Mouse (Mus musculus) layer of hippocampus, adult 9-11 months (tissue): ENCODE measurements around the gene Ak5.
A peak's percentile ranks its signal among the peaks of the same experiment; 100 is the strongest.
"Not testable (repeated sequence)": the region's sequence is repeated elsewhere in the genome, so short reads cannot be mapped to it uniquely, and the experiment has no call there.

Experiments used
- DNase-seq: peaks from one replicate; pipeline ENCODE4 v3.0.0; 2022

Ak5 gene

DNA sequence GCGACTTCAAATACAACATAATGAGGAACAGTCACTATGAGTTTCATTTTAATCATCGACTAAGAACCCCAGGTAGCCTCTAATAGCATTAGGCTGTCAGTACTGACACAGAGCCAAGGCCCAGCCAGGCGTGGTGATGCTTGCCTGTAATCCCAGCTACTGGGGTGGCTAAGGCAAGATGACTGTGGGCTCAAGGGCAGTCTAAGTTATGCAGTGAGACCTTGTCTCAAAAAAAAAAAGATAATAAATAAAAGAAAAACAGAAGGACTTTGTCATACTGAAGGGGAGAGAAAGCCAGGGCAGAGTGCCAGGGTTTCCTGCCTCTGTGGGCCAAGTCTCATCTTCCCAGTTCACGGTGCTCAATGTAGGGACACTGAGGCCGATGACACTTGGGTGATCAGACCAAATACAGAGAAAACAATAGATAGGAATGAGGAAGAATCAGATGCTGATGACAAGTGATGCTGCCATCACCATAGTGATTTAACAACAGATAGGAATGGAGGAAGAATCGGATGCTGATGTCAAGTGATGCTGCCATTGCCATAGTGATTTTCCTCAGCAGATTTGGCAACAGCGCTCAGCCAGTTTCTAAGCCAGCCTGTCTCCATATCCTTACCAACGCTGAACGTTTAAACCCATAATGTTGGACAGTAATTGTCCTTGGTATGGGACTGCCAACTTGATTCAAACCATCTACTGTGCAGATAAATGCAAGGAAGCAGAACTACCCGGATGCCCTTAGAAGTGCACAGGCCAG lies 42.9 kb downstream of the Ak5 start:
- peak; percentile 68 for DNase-seq

- DNase-seq, result no peak
These were observed 47.6 kb downstream of the Ak5 start for GRCm38 (mm10) chr3:152620534-152620933.

DNA sequence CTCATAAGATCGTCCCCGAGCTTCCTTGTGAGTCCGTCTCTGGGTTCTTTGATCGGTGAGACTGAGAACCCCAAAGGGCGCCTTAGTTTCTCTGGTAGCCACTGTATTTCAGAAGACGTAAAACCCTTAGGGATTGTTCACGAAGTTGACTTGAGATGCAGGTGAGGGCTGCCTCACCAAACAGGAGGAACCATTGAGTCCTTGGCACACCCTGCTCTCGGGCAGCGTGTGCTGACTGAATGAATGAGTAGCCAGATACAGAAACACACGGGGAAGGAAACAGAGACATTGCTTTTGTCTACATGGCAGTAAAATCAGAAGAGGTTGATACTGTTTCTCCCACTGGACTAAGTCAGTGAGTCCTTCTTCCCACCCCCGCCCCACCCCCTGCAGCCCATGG lies 48.1 kb downstream of the Ak5 start:
- DNase-seq, result no peak

DNA sequence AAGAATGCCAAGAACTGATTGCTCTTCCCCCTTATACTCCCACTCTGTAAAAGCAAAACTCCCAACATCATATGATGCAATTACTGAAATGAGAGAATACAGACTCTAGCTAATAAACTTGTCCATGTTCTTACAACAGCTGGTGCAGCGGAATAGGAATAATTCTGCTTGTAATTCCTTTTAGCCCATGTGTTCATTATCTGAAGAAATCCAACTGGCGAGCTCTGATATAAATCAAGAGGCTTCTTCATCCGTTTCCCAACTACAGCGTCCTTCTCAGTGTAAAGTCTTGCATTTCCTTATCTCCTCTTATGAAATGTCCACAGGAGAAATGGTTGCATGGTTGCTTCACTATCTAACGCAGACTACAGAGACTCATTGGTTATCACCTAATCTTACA lies 59.1 kb downstream of the Ak5 start:
- DNase-seq, result no peak

- peak; percentile 80 for DNase-seq
These were observed 62.3 kb downstream of the Ak5 start for GRCm38 (mm10) chr3:152605849-152606248.

DNA sequence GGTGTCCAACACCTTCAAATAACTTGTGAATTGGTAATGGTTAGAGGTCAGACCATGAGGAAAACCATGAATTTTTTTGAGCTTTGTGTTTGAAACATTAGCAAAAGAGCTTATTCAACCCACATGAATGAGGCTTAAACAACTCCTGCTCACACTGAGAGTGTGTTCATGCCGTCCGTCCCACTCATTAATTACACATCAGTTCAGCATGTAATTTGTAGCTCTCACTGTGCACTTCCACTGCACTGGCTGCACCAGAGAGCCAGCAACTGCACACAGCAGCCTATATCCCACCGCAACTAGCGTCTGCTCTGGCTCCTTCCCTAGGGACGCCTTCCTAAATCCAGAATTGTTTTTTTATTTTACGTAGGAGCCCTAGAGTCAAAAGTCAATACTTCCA lies 68.5 kb downstream of the Ak5 start:
- no peak for DNase-seq

DNA sequence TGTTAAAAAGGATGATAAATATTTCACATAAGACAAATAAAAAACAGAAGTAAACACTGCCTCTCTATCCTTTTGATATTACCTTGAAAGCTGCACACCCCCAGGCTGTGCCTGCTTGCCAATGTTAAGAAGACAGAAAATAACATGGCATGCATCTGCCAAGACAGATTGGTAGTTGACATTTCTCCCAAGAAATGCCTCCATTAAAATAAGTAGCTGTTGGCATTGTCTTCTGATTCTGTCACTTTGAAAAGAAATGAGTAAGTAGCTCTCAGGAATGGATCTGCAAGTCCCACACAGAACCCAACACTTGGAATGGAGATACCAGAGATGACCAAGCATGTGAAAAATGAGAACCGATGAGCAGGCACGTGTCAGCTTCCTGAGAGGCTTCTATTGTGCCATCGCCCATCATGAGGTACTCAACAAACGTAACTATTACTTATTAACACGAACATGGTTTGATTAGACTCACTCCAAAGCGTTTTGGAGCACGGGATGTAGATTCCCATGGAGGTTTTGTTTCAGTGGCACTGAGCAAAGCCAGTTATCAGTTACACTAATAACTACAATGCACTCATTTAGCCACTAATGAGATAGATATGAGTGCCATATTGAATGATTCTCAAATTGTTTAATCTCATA lies 71.6 kb downstream of the Ak5 start:
- DNase-seq, result peak; percentile 51

DNA sequence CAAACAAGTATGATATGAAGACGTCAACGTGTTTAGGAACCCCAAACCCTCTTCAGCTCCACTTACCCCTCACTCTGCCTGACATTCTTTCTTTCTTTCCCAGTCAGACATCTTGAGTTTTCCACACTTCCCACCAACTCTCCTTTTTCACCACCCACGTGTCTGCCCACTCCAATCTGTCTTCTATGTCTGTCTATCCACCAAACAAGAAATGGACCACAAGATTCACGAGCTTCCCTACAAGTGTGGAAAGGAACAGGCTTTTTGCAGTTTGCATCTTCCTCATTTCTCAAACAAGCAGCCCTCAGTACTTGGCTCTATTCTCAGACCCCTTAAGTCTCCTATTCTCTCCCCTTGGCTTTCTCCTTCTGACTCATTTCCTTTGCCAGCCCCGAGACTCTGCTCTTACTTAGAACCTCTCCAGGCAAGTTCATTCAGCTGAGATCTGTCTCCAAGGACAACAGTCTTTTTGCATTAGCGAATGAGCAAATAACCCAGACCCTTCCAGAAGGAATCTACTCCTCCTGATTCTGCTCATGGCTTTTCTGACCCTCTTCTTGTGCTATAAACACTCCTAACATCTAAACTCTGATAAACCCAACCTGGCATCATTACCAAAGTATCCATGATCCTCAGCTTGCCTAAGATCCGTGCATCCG lies 75.3 kb downstream of the Ak5 start:
- peak; percentile 58 for DNase-seq

GRCm38 (mm10) chr3:152590491-152590890 lies 77.7 kb downstream of the Ak5 start:
- DNase-seq, result no peak

DNA sequence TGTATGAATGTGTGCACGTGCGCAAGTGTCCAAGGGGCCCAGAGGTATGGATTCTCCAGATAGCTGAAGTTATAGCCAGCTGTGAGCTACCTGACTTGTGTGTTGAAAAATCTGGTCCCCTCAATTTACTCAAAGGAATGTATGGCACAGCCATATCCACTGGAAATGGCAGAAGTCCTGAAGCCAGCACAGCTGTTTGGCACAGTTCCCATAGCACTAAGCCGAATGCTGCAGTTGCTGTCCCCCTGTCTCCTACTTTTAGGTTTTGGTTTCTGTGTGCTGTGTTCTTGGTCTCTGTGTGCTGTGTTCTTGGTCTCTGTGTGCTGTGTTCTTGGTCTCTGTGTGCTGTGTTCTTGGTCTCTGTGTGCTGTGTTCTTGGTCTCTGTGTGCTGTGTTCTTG lies 79.1 kb downstream of the Ak5 start:
- not testable (repeated sequence) for DNase-seq

DNA sequence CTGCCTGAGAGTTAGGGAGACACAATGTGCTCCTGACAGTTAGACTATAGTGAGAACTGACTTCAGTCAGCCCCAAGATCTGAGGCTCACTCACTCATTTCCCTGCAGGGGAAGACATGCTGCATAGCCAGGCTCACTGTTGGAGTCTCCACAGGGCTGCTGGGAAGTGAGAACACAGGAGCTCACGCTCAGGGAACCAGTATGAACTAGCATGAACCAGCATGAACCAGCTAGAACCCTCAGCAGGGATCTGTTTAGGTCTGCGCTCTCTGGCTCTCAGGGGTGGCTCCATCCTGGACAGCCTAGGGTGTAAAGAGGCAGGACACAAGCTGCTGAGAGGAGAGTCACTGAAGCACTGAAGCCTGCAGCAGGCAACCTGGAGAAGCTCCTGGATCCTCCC lies 81.2 kb downstream of the Ak5 start:
- DNase-seq, result no peak

GRCm38 (mm10) chr3:152586191-152586590 lies 82.0 kb downstream of the Ak5 start:
- DNase-seq, result no peak

DNA sequence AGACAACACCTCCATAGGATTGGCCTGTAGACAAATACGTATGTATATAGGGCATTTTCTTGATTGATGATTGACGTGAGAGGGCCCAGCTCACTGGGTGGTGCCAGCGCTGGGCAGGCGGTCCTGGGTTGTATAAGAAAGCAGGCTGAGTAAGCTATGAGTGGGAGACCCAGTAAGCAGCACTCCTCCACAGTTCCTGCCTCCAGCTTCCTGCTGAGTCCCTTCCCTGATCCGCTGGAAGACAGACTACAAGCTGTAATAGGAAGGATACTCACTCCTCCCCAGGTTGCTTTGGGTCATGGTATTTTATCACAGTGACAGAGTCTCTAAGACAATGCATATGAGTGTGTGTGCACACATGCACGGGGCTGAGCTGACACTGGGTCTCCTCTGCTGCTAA lies 82.6 kb downstream of the Ak5 start:
- no peak for DNase-seq

- no peak for DNase-seq
These were observed 85.1 kb downstream of the Ak5 start for GRCm38 (mm10) chr3:152583033-152583432.

DNA sequence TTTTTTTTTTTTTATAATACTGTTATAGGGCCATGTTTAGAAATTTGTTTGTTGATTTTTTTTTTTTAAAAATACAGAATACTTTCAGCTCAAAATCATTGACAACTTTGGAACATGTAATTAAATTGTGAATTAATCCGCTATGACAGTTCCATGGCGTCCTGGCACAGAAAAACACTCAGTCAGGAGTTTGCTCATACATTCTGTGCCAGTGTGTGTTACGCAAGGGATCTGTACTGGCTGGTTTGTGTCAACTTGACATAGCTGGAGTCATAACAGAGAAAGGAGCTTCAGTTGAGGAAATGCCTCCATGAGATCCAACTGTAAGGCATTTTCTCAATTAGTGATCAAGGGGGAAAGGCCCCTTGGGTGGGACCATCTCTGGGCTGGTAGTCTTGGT lies 86.3 kb downstream of the Ak5 start:
- not testable (repeated sequence) for DNase-seq

GRCm38 (mm10) chr3:152579984-152580591 lies 88.1 kb downstream of the Ak5 start:
- DNase-seq, result no peak

DNA sequence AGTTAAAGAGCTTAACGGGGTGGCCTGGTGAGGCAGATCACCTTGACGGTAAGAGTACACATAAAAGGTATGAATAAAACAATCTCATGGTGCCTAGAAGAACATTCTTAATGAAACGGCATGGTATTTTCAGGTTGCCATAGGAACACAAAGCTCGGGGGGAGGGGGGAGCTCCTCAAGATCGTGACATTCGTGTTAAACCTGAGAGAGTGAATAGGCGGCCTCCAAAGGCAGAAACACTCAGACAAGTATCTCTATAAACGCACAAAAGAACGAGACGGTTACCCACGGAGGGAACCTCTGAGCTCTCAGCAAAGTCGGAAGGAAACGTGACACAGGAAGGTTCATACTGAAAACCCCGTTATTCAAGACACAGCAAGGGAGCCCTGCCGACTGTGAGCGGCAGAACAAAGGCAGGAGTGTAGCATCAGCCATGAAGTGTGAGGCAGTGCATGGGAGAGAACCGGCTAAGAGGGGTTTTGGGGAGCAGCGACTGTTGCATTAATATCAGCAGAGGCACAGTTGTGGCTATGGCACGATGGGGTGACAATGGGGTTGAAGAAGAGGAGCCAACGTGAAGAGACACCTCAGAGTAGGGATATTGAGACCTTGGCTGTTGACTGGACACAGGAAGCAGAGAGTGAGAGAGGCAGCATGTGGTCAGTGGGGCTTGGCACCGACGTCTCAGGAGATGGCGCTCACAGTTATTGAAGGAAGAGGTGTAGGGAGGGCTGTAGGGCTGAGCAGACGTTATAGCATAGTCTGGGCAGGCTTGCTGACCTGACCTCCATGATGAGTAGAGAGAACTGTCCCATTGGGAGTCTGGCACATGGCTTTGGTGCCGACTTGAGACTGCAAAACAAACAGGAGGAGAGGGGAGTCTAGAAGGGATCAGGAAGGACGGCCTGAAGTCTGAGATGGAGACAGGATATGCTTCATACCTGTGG lies 89.6 kb downstream of the Ak5 start:
- no peak for DNase-seq

DNA sequence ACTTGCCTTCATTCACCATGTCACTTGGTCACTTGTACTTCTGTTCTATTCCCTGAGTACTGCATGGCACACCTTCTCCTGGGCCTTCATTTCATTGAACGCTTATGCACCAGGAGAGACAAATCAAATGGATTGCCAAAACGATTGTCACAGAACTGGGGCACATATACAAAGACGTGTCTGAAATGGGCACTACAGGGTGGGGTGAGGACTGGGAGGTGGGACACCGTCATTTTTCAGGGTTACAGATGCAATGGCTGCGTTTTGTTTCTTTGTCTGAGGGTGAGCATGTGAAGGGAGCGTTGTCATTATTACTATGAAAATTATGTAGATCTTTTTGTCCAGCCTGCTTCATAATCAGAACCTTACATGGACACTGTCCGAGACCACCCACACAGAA lies 90.4 kb downstream of the Ak5 start:
- no peak for DNase-seq

DNA sequence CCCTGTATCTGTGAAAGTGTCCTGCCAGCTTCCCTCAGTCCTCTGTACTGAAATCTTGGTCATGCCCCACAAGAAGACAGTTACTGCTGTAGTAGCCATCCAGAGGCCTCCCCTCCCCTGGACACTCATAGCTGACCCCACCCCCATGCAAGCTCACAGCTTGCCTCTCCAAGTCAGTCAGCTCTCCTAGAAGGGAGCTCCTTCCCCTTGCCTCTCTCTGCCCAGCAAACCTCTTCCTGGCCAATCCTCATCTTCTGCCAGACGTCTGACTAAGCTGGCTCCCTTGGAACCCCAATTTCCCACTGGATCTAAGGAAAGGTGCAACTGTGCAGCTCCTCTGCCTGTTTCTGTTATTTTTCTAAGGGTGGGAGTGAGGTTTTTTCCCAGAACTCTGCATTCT lies 90.9 kb downstream of the Ak5 start:
- DNase-seq, result no peak

GRCm38 (mm10) chr3:152569242-152569605 lies 98.9 kb downstream of the Ak5 start:
- DNase-seq, result no peak

GRCm38 (mm10) chr3:152568455-152569241 lies 99.5 kb downstream of the Ak5 start:
- no peak for DNase-seq
